Mouse (Mus musculus) spleen, postnatal 10 days (tissue): ENCODE results near the gene Rft1.
A peak's percentile ranks its signal among the peaks of the same experiment; 100 is the strongest.

Experiments
- DNase-seq, 2 experiments: peaks; one replicate each; pipeline ENCODE4 v3.0.0; 2021 to 2022; ENCODE audit warnings: low spot score in 2 of 2

Rft1 gene

DNA sequence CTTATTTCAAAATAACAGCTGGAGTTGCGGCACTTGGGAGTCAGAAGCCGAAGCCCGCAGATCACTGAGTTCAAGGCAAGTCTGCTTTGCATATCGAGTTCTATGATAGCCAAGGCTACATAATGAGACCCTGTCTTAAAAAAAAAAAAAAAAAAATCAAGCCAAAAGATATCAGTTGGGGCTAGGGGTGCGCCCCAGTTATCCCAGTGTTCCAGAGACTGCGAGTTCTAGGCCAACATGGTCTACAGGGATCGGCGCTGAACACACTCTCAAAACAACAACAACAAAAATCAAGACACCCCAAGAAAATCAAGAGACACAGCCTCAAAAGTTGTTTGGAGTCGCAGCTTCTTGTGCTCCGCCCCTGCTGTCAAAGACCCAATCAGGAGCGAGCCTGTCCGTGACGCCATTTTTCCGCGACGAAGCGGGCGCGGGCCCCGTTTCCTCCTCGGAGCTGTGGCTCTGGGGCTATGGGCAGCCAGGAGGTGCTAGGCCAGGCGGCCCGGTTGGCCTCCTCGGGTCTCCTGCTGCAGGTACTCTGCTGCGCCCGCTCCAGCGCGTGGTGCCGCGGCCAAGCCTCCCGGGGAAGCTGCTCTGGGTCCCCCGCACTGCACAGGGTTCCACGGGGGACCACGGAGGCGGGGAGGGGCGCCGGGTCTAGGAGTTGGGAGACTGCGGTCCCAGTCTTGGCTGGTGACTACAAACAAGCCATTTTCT lies at the start of gene Rft1:
Gene Rft1, plus strand, starts transcription at position 418 of the 717 bp plus-strand sequence.
- peak; percentile 98 to 100 for DNase-seq

- DNase-seq: no peak
Observed at GRCm38 (mm10) chr14:30606817-30607216, 47.3 kb upstream of the Rft1 start.

DNA sequence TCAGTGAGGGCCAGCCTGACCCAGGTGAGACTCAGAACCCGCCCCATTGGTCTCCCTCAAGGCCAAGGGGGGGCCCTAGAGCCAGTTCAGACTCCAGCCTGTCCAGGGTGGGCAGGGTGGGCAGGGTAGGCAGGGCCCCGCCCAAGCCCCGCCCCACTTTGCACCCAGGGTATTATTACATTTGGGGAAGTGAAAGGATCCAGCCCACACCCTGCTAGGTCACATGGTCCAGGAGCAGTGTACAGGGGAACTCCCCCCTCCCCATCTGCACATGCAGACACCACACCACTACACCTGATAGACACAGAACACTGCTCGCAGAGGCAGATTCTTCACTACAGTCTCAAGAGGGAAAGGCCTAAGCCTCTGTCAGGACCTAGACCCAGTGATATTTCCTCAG lies 46.5 kb upstream of the Rft1 start:
- DNase-seq: peak in 1 of 2 experiments; percentile 74

DNA sequence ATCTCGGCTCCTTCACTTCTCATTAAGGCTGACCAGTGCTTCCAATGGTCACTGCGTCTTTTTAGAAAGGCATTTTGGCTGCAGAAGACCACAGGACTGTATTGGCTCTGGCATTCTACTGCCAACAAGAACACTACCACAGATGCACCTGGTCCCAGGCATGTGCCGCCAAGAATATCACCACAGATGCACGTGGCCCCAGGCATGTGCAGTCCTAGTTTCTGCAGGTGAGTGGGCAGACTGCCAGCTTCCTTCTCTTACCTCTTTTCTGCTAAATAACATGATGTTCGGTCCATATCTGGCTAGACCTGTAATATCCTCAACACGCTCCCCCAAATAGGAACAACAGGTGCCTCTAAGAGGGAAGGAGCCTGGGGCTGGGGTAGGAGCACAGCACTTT lies 46.0 kb upstream of the Rft1 start:
- DNase-seq: peak in 1 of 2 experiments; percentile 61

DNA sequence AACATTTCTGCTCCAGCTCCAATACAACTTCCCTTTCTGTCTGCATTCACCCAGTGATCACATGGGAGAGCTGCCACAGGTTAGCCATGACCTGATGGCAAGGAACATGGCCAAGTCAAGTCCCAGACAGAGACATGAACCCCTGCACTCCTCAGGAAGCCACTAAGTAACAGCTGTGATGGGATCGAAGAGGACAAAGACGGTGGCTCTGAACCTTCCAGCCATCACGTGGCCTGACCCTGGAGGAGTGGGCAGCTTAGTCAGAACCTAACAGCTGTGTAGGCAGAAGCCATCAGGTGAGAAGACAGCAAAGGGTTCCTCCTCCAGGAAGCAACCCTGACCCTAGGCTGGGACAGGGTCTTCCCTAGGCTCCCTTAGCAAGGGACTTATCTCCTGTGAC lies 44.7 kb upstream of the Rft1 start:
- DNase-seq: no peak

- no peak for DNase-seq
Observed at GRCm38 (mm10) chr14:30610304-30610703, 43.9 kb upstream of the Rft1 start.

GRCm38 (mm10) chr14:30610940-30611339 lies 43.2 kb upstream of the Rft1 start:
- no peak for DNase-seq

DNA sequence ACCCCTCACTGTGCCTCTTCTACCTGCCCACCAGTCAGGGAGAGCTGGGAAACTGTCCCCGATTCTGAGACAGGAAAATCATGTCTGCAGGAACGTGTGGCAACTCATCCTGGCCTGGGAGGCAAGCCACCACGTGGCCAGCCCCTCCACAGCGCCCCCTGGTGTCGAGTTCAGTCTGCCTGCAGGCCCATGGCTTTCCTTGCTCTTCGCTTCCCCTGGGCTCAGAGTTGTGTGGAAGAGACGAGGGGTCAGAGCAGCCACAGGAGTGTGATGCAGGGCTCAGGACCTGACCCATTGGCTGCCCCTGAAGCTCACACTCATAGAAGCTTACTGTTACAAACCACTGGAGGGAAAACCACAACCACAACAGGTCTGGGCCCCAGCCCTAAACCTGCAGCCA lies 41.6 kb upstream of the Rft1 start:
- DNase-seq: peak; percentile 82 to 92

DNA sequence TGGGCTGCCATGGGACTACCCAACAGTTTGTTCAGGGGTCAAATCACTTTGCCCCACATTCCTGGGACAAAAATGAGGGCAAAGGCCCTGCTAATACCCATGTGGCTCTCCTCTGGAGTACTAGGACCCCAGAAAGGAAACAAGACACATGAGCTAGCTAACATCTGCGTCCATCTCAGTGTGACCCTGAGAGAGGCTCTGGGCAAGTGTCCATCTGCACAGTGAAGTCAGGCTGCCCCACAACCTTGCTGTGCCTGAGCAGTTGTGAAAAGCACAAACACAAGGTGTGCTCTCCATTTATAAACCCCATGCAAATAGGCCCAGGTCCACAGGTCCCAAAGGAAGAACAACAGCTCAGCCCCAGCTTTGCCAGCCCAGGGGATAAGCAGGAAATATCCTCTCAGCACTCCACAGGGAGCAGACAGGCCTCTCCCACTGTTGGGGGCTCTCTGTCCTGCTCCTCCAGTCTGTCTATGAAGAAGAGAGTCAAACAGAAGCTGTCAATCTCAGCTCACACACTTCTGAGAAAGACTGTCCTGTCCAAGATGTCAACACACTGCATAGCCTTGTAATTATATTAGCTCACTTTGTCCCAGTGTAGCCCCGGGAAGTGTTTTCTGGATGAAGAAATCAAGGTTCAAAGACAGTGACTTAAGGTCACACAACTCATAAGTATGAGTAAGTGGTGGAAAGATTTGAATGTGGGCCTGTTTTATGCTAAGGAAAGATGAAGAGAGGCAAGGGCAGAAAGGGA lies 41.0 kb upstream of the Rft1 start:
- no peak for DNase-seq

DNA sequence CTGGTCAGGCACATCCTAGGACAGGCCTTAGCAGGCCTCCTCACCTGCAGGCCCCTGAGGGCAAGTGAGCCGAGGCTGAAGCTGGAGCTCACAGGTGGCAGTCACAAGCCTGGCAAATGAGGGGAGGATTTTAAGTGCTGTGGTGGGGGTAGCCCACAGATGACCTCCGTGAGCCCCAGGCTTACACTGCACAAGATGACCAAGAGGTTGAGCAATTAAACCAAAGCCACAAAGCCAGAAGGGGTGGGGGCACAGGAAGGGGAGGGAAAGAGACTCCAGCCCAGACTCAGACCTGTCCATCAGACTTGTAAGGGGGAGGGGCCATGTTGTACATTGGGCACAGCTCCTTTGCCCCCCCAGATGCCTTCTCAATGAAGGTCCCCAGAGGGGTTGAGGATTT lies 37.4 kb upstream of the Rft1 start:
- no peak for DNase-seq

DNA sequence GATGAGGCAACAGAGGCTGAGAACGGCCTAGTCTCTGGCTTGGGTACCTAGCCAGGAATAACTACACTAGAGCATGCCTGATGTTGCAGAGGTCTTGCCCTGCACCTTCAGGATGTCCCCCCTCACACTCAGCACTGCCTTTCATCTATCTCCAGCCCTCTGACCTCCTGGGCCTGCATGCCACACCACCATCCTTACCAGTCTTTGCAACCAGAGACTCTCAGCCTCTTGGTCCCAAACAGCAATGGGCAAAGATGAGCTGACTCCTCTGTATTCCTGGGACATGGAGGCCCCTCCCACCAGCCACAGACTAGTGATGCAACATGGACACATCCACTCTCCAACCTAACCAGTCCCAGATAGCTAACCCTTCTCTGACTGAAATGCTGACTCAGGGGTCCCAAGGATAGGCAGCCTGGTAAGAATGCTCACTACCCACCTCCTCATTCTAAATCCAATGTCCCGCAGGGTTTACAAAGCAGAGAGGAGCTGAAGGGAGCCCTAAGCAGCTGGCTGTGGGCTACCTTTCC lies 35.3 kb upstream of the Rft1 start:
- DNase-seq: no peak

DNA sequence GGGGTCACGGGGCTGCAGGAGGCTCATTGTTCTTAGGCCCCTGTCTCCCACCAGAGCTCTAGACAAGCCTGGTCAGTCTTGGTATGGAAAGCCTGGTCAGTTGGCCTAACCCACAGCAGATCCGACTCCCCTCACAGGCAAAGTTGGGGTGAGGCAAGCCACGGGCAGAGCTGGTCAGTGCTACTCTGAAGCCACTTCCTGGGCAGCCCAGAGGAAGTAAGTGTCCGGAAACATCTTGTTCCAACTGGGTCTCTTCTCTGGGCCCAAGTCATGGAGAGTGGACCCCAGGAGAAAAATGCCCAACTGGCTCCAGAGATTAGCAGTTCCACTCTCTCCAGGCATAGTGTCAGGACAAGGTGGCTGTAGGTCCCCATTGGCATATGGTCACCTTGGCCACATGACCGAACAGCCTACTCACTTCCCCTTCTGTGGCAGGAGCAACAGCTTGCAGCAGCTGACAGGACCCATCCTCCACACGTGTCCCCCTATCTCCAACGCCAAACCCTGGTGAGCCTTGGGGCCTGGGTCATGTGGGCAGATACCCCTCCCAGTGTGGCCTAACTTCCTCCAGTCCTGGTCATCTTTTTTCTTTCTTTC lies 34.1 kb upstream of the Rft1 start:
- no peak for DNase-seq

DNA sequence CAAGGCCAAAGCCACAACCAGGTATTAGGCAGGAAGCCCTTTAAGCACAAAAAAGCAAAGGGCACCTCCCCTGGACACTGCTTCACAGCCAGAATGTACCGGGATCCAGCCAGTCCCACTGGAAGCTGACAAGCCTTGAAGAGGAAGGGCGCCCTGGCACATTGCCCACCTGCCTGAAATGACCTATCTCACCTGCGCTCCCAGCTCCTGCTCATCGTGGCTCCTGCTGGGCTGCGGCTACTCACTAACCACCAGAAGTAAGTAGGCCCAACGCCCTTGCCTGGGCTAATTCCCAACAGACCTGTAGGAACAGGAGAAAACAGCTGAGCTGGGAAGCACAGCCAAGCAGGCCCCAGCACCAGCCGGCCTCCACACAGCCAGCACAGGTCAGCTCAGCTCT lies 32.0 kb upstream of the Rft1 start:
- no peak for DNase-seq

- no peak for DNase-seq
Observed at GRCm38 (mm10) chr14:30622556-30622955, 31.6 kb upstream of the Rft1 start.

DNA sequence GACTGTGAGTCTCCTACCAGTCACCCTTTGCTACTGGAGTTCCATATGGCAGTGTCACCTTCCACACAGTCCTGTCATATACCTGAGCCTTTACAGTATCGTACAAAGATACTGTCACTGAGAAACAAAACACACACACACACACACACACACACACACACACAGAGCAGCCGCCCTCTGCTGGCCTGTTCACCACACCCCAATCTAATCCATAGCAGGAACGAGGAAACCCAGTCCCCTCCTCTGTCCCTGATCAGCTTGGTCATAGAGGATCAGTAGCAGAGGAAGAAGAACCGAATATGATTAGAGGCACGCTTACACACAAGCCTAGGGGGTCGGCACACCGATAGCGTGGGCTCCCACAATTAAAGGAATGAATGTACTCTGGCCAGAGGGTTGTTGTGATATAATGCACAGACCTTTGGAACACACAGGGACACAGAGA lies 29.9 kb upstream of the Rft1 start:
- DNase-seq: no peak

GRCm38 (mm10) chr14:30625131-30625807 lies 28.9 kb upstream of the Rft1 start:
- peak; percentile 57 to 71 for DNase-seq

- DNase-seq: peak; percentile 73 to 88
Observed at GRCm38 (mm10) chr14:30625856-30626726, 28.1 kb upstream of the Rft1 start, which contains the start of gene Prkcd. Gene Prkcd, minus strand, starts transcription at chr14:30626210.

DNA sequence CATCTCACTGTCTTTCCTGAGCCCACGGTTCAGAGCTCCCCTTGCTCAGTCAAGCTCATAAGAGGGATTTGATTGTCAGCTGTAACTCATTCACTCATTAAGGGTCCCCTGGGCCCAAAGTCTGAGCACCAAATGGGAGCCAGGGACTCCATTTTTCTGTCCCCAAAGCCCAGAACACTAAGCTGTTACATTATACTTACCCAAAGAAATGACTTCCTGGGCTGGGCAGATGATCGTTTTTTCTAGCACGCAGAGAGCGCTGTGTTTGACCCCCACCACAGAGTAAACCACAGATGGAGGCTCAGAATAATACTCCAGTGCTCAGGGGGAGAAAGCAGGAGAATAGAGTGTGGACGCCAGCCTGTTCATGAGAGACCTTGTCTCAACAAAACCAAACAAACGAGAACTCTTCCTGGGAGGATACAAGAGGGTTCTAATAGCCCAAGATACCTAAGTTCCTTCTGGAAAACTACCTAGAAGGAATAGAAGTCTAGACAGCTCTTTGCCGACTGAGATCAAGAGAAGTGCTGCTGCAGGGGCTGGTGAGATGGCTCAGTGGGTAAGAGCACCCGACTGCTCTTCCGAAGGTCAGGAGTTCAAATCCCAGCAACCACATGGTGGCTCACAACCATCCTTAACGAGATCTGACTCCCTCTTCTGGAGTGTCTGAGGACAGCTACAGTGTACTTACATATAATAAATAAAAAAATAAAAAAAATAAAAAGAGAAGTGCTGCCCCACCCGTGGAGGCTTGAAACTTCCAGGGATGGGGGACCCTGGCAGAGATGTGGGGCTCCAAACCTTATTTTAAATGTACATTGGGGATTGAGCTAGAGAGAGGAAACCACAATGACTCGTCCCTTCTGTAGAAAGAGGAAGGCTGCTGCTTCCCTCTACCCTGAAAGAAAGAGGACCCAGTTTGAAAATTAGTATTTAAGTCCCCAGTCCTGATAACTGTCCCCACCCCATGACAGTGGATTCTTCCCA lies 27.1 kb upstream of the Rft1 start:
- no peak for DNase-seq

DNA sequence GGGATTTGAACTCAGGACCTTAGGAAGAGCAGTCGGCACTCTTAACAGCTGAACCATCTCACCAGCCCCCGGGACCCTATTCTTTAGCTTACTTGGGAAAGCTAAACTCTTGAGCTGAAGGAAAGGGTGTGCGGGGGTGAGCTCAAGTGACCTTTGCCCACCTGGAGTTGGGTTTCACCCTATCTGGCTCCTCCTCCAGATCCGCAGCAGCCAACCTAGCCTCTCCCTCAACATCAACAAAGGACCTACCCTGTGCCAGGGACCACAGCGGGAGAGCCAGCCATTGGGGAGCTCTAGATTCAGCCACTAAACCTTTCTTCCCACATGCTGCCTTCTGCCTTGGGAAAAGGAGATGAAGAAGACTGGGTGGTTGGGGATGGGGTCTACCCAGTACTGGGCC lies 25.9 kb upstream of the Rft1 start:
- no peak for DNase-seq

GRCm38 (mm10) chr14:30629839-30630238 lies 24.3 kb upstream of the Rft1 start:
- DNase-seq: no peak
